Mouse (Mus musculus) kidney, adult 8-10 months (tissue): ENCODE data around the gene Inafm2.
A peak's percentile ranks its signal among the peaks of the same experiment; 100 is the strongest.

ENCODE experiments used
- DNase-seq, 2 experiments: peaks; one replicate each; pipeline ENCODE4 v3.0.0; 2022

Inafm2 gene

GRCm38 (mm10) chr2:118783663-118784062 is 38.1 kb downstream of the Inafm2 start:
- DNase-seq, result no peak

- DNase-seq, result no peak
These were observed 41.0 kb downstream of the Inafm2 start for GRCm38 (mm10) chr2:118786525-118786924.

- no peak for DNase-seq
These were observed 43.9 kb downstream of the Inafm2 start for GRCm38 (mm10) chr2:118789501-118789900.

- no peak for DNase-seq
These were observed 44.6 kb downstream of the Inafm2 start for GRCm38 (mm10) chr2:118790221-118790550.

- peak; percentile 70 to 81 for DNase-seq
These were observed 45.3 kb downstream of the Inafm2 start for GRCm38 (mm10) chr2:118790551-118791525.

DNA sequence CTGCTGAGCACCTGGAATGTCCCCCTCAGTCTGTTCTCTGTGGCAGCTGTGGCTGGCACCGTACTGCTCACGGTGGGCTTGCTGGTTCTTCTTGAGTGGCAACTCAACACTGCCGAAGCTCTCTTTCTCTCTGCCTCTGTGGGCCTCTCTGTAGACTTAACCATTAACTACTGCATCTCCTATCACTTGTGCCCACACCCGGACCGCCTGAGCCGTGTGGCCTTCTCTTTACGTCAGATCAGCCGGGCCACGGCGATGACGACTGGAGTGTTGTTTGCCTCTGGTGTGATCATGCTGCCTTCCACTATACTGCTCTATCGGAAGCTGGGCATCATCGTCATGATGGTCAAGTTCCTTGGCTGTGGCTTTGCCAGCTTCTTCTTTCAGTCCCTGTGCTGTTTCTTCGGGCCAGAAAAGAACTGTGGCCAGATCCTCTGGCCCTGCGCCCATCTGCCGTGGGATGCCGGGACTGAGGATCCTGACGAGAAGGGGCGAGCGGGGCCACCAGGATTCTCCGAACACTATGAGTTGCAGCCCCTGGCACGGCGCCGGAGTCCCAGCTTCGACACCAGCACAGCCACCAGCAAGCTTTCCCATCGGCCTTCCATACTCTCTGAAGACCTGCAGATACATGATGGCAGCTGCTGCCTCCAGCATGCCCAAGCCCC is 46.2 kb downstream of the Inafm2 start:
- no peak for DNase-seq

GRCm38 (mm10) chr2:118792259-118792613 is 46.7 kb downstream of the Inafm2 start:
- DNase-seq, result no peak

- no peak for DNase-seq
These were observed 48.1 kb downstream of the Inafm2 start for GRCm38 (mm10) chr2:118793636-118794035.
